Mouse (Mus musculus): ENCODE measurements around the gene Foxn4.

GRCm38 (mm10) chr5:114264791-114265190 is 8.8 kb downstream of the Foxn4 start:
- no peak for TF ChIP-seq CTCF (conservative IDR thresholded peaks at IDR 0.05 in 1 of 2, IDR thresholded peaks at IDR 0.05 in 1 of 2; ENCODE audit: low read depth in 2 of 2, low read length in 2 of 2)
- TF ChIP-seq JUND (conservative IDR thresholded peaks at IDR 0.05; ENCODE audit: low read depth, low read length): no peak
- no peak for TF ChIP-seq POLR2A (IDR thresholded peaks at IDR 0.05; ENCODE audit: low read depth, low read length)
- no peak for TF ChIP-seq ZC3H11A (IDR thresholded peaks at IDR 0.05; ENCODE audit: low read depth, low read length)
- TF ChIP-seq NELFE (IDR thresholded peaks at IDR 0.05; ENCODE audit: low read depth, low read length): no peak
- no peak for TF ChIP-seq POLR2AphosphoS2 (IDR thresholded peaks at IDR 0.05; ENCODE audit: low read depth, low read length)
- no peak for TF ChIP-seq MAX (IDR thresholded peaks at IDR 0.05; ENCODE audit: low read length)
- no peak for TF ChIP-seq ETS1 (conservative IDR thresholded peaks at IDR 0.05; ENCODE audit: low read depth, low read length)
- no peak for TF ChIP-seq EP300 (IDR thresholded peaks at IDR 0.05; ENCODE audit: low read length)
- no peak for TF ChIP-seq USF1 (IDR thresholded peaks at IDR 0.05; ENCODE audit: low read depth, low read length)
- TF ChIP-seq CHD2 (IDR thresholded peaks at IDR 0.05; ENCODE audit: low read length): no peak
- no peak for TF ChIP-seq E2F4 (IDR thresholded peaks at IDR 0.05; ENCODE audit: insufficient replicate concordance, low read depth, low read length)
- TF ChIP-seq IRF4 (IDR thresholded peaks at IDR 0.05; ENCODE audit: low read depth, low read length): no peak

All from CH12.LX (cell line).